Mouse (Mus musculus): ENCODE data around the gene Atr. TPM values are rescaled to one million over a fixed set of nuclear protein-coding genes. Genes with fewer than 3 reads are reported as not detected.

The Atr gene
- polyA plus RNA-seq, 1 experiment from 2014 or later: 13.0 TPM

Other genes with a start within 250 kb of the Atr start
- gene Pcolce2, start 220.0 kb upstream of the Atr start, polyA plus RNA-seq (2015; fragmentation: Nextera tagmentation; extraction: Ambion mirVana): 0.36 and 1.3 TPM in 2 replicates
- gene Trpc1, start 107.2 kb upstream of the Atr start, polyA plus RNA-seq (2015; fragmentation: Nextera tagmentation; extraction: Ambion mirVana): 2.5 and 2.7 TPM in 2 replicates
- 32.5 and 36.7 TPM in 2 replicates for gene Pls1, start 12.3 kb upstream of the Atr start, polyA plus RNA-seq (2015; fragmentation: Nextera tagmentation; extraction: Ambion mirVana)
- 14.8 and 15.3 TPM in 2 replicates for gene Xrn1, start 97.2 kb downstream of the Atr start, polyA plus RNA-seq (2015; fragmentation: Nextera tagmentation; extraction: Ambion mirVana)